Mouse (Mus musculus) CH12.LX (cell line): ENCODE measurements at regions not wholly inside any gene's neighbourhood (a gene's known extent, or its start where the extent isn't known, plus 50 kb on each side); places are given as distances from the start of the nearest gene placed in this dataset.

Experiments used
- DNase-seq: peaks from one replicate; pipeline ENCODE4 v3.0.0-alpha.2; 2013; ENCODE audit errors: extremely low read depth
- H3K27ac ChIP-seq: 2 replicates; pipeline ENCODE4 v1.5.1; 2012; ENCODE audit warnings: low read depth, mild to moderate bottlenecking, control low read depth, moderate library complexity; ENCODE audit not compliant: insufficient read depth
- H3K27me3 ChIP-seq: replicated peaks from 2 replicates; pipeline ENCODE3; 2012; ENCODE audit warnings: inconsistent platforms
- H3K36me3 ChIP-seq, 2 experiments: replicated peaks in 1 of 2; 2 replicates each; pipeline versions ENCODE3 to v1.6.1; 2012; ENCODE audit warnings: inconsistent platforms in 1 of 2, low read length in 1 of 2, mild to moderate bottlenecking in 1 of 2, mixed read lengths in 1 of 2, moderate library complexity in 1 of 2; ENCODE audit not compliant: control insufficient read depth in 1 of 2, insufficient read depth in 1 of 2
- H3K4me1 ChIP-seq, 2 experiments: 2 replicates each; pipeline ENCODE4 v1.6.1; 2012; ENCODE audit warnings: inconsistent platforms in 1 of 2, moderate library complexity in 1 of 2; ENCODE audit not compliant: insufficient read depth in 2 of 2, control insufficient read depth in 1 of 2
- H3K4me2 ChIP-seq: 2 replicates; pipeline ENCODE4 v1.6.1; 2012; ENCODE audit warnings: low read depth, mild to moderate bottlenecking, control low read depth; ENCODE audit not compliant: poor library complexity, insufficient read depth, severe bottlenecking
- H3K4me3 ChIP-seq, 3 experiments: fragments of 150-350 bp in 1 of 3; sonication (generic) in 1 of 3; replicated peaks in 1 of 3; 2 replicates each; pipeline versions ENCODE3 to v1.5.1; 2011 to 2012; ENCODE audit warnings: low read depth in 2 of 3, low read length in 2 of 3, mild to moderate bottlenecking in 2 of 3, moderate library complexity in 2 of 3, control low read depth in 1 of 3, improper control_type of control experiment in 1 of 3, inconsistent platforms in 1 of 3, mixed read lengths in 1 of 3; ENCODE audit not compliant: poor library complexity in 1 of 3
- H3K79me2 ChIP-seq: replicated peaks from 2 replicates; pipeline ENCODE4 v1.6.1; 2012; ENCODE audit warnings: mild to moderate bottlenecking, moderate library complexity; ENCODE audit not compliant: control insufficient read depth, poor library complexity, insufficient read depth, severe bottlenecking; ENCODE audit errors: extremely low read depth
- H3K9ac ChIP-seq: 2 replicates; pipeline ENCODE4 v1.6.1; 2012; ENCODE audit warnings: low read depth, mild to moderate bottlenecking, control low read depth, moderate library complexity; ENCODE audit not compliant: insufficient read depth
- H3K9me3 ChIP-seq: replicated peaks from 2 replicates; pipeline ENCODE3; 2012; ENCODE audit warnings: low read length, inconsistent platforms, mixed read lengths
- BHLHE40 ChIP-seq: IDR thresholded peaks from 2 replicates; pipeline ENCODE4 v1.6.1; 2011; ENCODE audit warnings: mild to moderate bottlenecking, low read depth, low read length, improper control_type of control experiment
- CHD2 ChIP-seq: IDR thresholded peaks from 2 replicates; pipeline ENCODE4 v1.6.1; 2011; ENCODE audit warnings: low read length, improper control_type of control experiment
- EP300 ChIP-seq: IDR thresholded peaks from 2 replicates; pipeline ENCODE4 v1.6.1; 2011; ENCODE audit warnings: low read length, improper control_type of control experiment
- ETS1 ChIP-seq: conservative IDR thresholded peaks from 2 replicates; pipeline ENCODE4 v1.6.1; 2012; ENCODE audit warnings: low read depth, mild to moderate bottlenecking, inconsistent platforms, low read length, improper control_type of control experiment, moderate library complexity
- GABPA ChIP-seq: IDR thresholded peaks from 2 replicates; pipeline ENCODE4 v1.6.1; 2012; ENCODE audit warnings: low read depth, low read length, improper control_type of control experiment, inconsistent platforms; ENCODE audit not compliant: insufficient replicate concordance
- IRF4 ChIP-seq: IDR thresholded peaks from 2 replicates; pipeline ENCODE4 v1.6.1; 2014; ENCODE audit warnings: low read depth, mild to moderate bottlenecking, inconsistent platforms, low read length, improper control_type of control experiment
- JUN ChIP-seq: IDR thresholded peaks from 2 replicates; pipeline ENCODE4 v1.6.1; 2011; ENCODE audit warnings: low read depth, mild to moderate bottlenecking, low read length, improper control_type of control experiment, moderate library complexity; ENCODE audit not compliant: insufficient read depth
- KAT2A ChIP-seq: IDR thresholded peaks from 2 replicates; pipeline ENCODE4 v1.6.1; 2012; ENCODE audit warnings: low read length, improper control_type of control experiment, inconsistent platforms; ENCODE audit not compliant: insufficient replicate concordance
- MAX ChIP-seq: IDR thresholded peaks from 2 replicates; pipeline ENCODE4 v1.6.1; 2011; ENCODE audit warnings: low read length, improper control_type of control experiment
- MYC ChIP-seq: IDR thresholded peaks from 2 replicates; pipeline ENCODE4 v1.6.1; 2011; ENCODE audit warnings: low read depth, mild to moderate bottlenecking, improper control_type of control experiment, low read length
- PAX5 ChIP-seq: IDR thresholded peaks from 2 replicates; pipeline ENCODE4 v1.6.1; 2012; ENCODE audit warnings: low read length, inconsistent platforms, mixed read lengths
- POLR2A ChIP-seq: IDR thresholded peaks from 2 replicates; pipeline ENCODE4 v1.6.1; 2011; ENCODE audit warnings: low read depth, mild to moderate bottlenecking, improper control_type of control experiment, low read length
- RAD21 ChIP-seq: IDR thresholded peaks from 2 replicates; pipeline ENCODE4 v1.6.1; 2011; ENCODE audit warnings: low read depth, mild to moderate bottlenecking, low read length, improper control_type of control experiment, moderate library complexity
- RCOR1 ChIP-seq: conservative IDR thresholded peaks from 2 replicates; pipeline ENCODE4 v1.6.1; 2012; ENCODE audit warnings: low read depth, mild to moderate bottlenecking, inconsistent platforms, low read length, improper control_type of control experiment
- TCF12 ChIP-seq: IDR thresholded peaks from 2 replicates; pipeline ENCODE4 v1.6.1; 2014; ENCODE audit warnings: low read depth, mild to moderate bottlenecking, inconsistent platforms, low read length, improper control_type of control experiment
- UBTF ChIP-seq: IDR thresholded peaks from 2 replicates; pipeline ENCODE4 v1.6.1; 2012; ENCODE audit warnings: low read depth, mild to moderate bottlenecking, inconsistent platforms, low read length, improper control_type of control experiment, moderate library complexity
- ZC3H11A ChIP-seq: IDR thresholded peaks from 2 replicates; pipeline ENCODE4 v1.6.1; 2012; ENCODE audit warnings: low read depth, mild to moderate bottlenecking, inconsistent platforms, low read length, improper control_type of control experiment
- ZKSCAN1 ChIP-seq: IDR thresholded peaks from 2 replicates; pipeline ENCODE4 v1.6.1; 2012; ENCODE audit warnings: low read depth, inconsistent platforms, low read length, improper control_type of control experiment, borderline replicate concordance
- ZNF384 ChIP-seq: IDR thresholded peaks from 2 replicates; pipeline ENCODE4 v1.6.1; 2012; ENCODE audit warnings: low read depth, low read length, improper control_type of control experiment, inconsistent platforms
- dilution Hi-C: fragments of 300-500 bp; cut with MboI; formaldehyde crosslinking; loops from 2 replicates; pipeline ENCODE4 v1.14.3; 2020; ENCODE audit warnings: low sequenced_read_pairs; ENCODE audit not compliant: extremely low pct_unique_long_range_greater_than_20kb, extremely low pct_ligation_motif_present
- in situ Hi-C: fragments of 300-500 bp; cut with MboI; formaldehyde crosslinking; loops from 3 replicates; pipeline ENCODE4 v1.14.3; 2019; ENCODE audit warnings: low sequenced_read_pairs, low pct_ligation_motif_present, low pct_unique_long_range_greater_than_20kb, mixed read lengths

DNA sequence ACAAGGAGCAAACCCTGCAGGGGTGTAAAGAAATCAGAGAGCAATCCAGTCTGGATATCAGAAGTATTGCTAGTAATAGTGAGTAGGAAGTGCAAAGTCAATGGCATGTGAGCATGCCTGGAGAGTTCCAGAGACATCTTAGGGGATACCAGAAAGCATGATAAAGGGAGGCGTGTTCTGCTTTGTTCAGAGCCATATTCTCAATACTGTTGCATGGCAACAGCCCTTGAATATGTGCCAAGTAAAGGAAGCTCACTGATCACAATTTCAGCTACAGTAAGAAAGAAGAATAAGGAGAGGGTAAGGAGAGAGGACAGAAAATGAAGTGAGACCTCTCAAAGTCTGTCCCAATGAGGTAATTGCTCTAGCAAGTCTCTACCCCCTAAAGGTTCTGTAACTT, 92.1 kb upstream of the Thrb start:
- Histone ChIP-seq H3K4me1 (0 out of 4 replicates have a peak, but pooled peaks cover 0 to 2% of the 10 kb centered on the region in 2 experiments), H3K36me3 (no peaks in the 10 kb centered on the region), H3K9me3 (no peaks in the 10 kb centered on the region), H3K27ac (no peak overlapping the region), H3K4me3 (no peak overlapping the region), H3K4me2 (no peak overlapping the region), H3K9ac (no peak overlapping the region), H3K79me2 (no peaks in the 10 kb centered on the region), H3K27me3 (no peaks in the 10 kb centered on the region)
- in situ Hi-C loops, result no loop called here
- TF ChIP-seq BHLHE40, result no peak
- no peak for TF ChIP-seq IRF4
- TF ChIP-seq TCF12, result no peak
- TF ChIP-seq RCOR1, result no peak
- TF ChIP-seq JUN, result no peak
- no peak for TF ChIP-seq POLR2A
- no peak for TF ChIP-seq MAX
- TF ChIP-seq PAX5, result no peak
- TF ChIP-seq ZC3H11A, result no peak
- TF ChIP-seq MYC, result no peak
- TF ChIP-seq GABPA, result no peak
- TF ChIP-seq ZNF384, result no peak
- no peak for TF ChIP-seq ETS1
- TF ChIP-seq KAT2A, result no peak
- dilution Hi-C loops, result no loop called here
- DNase-seq, result no peak

DNA sequence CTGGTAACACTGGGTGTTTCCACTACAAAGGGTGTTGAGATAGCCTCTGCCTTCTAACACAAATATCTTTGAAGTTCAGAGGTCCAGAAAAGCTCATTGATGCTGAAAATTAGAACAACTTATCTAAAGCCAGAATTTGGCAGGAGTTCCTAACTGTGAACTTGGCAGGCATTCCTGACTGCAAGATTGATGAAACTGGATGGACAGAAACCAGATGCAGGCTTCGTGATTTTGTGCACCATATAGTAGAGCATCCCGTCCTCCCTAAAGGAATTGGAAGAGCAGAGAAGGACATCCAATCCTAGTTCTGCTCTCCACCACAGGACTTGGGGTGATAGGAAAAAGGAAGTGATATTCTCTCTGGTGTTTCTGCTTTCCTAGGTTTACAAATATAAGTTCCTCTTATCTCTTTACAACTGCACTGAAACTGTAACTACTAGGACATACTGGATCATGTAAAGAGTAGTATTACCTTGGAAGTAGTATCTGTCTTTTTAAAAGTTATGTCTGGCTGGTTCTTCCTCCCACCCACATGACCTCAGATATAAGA, 90.9 kb upstream of the Thrb start:
- TF ChIP-seq EP300 (no peak), ETS1 (no peak), GABPA (no peak), BHLHE40 (no peak), UBTF (no peak), IRF4 (no peak), ZKSCAN1 (no peak), CHD2 (no peak), RAD21 (no peak)
- no peak for DNase-seq
- no peaks in the 10 kb centered on the region for H3K79me2 ChIP-seq
- H3K4me2 ChIP-seq, result no peak overlapping the region
- H3K27ac ChIP-seq, result no peak overlapping the region
- dilution Hi-C loops, result no loop called here
- H3K36me3 ChIP-seq, result no peaks in the 10 kb centered on the region
- H3K9me3 ChIP-seq, result no peaks in the 10 kb centered on the region
- in situ Hi-C loops, result no loop called here
- 0 out of 4 replicates have a peak, but pooled peaks cover 0 to 2% of the 10 kb centered on the region in 2 experiments for H3K4me1 ChIP-seq
- H3K27me3 ChIP-seq, result no peaks in the 10 kb centered on the region
- no peak overlapping the region for H3K4me3 ChIP-seq
- H3K9ac ChIP-seq, result no peak overlapping the region
